Mouse (Mus musculus): Measurements from ENCODE around the gene Ptpre.

The Ptpre gene

GRCm38 (mm10) chr7:135578715-135579325 is 41.5 kb downstream of the Ptpre start:
- DNase-seq (ENCODE audit: low spot score), result no peak

DNA sequence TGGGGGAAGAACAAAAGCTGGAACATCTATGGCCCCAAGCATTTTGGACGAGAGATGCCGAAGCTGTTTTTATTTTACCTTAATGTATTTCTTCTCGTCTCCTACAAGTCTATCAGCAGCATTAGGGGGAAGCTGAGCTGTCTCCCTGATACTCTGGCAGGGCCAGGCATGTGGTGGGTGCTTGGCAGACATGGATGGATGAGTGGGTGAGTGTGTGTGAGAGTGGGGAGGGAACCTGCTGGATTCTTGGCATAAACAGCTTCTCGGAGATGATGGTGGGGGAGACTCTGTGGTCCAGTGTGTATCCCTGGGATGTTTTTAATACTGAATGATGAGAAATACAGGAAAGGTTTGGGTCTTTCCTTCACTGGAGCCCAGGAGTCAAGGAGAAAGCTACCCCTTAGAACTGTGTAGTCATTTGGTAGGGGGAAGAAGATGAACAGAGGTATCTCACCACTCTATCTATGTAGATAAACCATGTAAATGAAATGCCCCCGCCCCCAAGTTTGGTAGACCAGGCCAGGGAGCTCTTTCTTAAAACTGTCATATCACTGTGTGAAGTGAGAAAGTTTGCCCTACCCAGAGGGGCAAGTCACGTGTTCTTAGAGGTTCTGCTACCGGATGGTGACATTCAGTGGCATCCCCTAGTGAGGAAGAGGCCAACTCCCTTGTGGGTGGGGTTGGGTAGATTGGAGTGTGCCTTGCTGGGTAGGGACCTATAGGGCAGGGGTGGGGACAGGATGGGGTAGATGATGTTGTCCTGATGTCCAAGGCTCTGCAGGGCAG is 43.2 kb downstream of the Ptpre start:
- no peak for DNase-seq (ENCODE audit: low spot score)

- DNase-seq (ENCODE audit: low spot score), result no peak
These were observed 43.8 kb downstream of the Ptpre start for GRCm38 (mm10) chr7:135581128-135581527.

GRCm38 (mm10) chr7:135585125-135585687 is 47.9 kb downstream of the Ptpre start:
- DNase-seq (ENCODE audit: low spot score), result no peak

DNA sequence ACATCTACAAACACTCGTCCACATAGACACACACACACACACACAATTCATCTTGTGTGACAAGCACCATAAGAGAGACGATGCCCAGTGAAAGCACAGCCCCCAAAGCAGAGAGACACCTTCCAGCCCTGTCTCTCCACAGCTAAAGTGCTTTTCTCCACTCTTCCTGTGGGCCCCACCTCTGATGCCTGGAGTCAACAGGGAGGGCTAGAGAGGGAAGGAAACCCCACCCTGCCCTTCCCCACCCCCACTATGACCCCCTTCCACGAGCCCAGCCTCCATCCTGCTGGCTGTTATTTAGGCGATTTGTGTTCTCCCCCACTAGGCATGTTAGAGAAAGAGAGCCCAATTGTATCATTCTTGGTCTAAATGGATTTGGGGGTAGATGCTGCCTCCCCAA is 49.1 kb downstream of the Ptpre start:
- DNase-seq (ENCODE audit: low spot score), result no peak

- no peak for DNase-seq (ENCODE audit: low spot score)
These were observed 50.7 kb downstream of the Ptpre start for GRCm38 (mm10) chr7:135587821-135588575.

- DNase-seq (ENCODE audit: low spot score), result no peak
These were observed 51.5 kb downstream of the Ptpre start for GRCm38 (mm10) chr7:135588620-135589309.

GRCm38 (mm10) chr7:135591461-135591860 is 54.2 kb downstream of the Ptpre start:
- DNase-seq (ENCODE audit: low spot score), result no peak

DNA sequence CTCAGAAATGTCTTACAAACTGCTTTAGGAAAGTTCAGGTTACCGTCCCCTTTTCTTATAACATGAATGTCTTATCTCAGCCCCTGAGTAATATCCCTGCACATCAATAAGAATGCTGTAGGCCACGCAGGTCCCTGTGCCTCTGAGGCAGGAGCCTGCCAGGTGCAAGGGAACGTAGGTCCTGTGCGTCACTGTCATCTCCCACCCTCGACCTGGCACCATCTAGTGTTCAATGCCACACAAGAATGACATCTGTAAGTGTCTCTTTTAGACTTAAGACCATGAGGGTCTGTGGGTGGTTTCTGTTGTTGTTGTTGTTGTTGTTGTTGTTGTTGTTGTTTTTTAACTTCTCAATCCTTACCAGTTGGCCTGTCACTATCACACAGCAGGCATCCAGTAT is 56.0 kb downstream of the Ptpre start:
- no peak for DNase-seq (ENCODE audit: low spot score)

GRCm38 (mm10) chr7:135593825-135594224 is 56.5 kb downstream of the Ptpre start:
- no peak for DNase-seq (ENCODE audit: low spot score)

DNA sequence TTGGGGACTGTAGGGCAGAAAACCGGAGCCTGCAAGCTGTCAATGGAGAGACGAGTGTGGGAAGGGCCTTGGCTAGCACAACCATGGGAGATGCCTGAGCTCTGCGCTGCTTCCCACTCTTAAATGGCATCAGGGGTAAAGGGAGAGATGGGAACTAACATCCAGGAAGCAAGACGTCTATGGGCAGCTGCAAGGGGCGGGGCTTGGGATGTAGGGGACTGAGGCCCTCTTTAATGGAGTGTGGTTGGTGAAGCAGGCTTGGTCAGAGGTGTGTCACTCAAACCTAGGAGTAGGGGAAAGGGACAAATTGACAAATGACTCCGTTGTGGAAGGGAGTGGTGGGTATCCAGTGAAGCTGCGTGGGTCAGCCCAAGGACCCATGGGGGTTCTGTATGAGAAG is 57.4 kb downstream of the Ptpre start:
- no peak for DNase-seq (ENCODE audit: low spot score)

DNA sequence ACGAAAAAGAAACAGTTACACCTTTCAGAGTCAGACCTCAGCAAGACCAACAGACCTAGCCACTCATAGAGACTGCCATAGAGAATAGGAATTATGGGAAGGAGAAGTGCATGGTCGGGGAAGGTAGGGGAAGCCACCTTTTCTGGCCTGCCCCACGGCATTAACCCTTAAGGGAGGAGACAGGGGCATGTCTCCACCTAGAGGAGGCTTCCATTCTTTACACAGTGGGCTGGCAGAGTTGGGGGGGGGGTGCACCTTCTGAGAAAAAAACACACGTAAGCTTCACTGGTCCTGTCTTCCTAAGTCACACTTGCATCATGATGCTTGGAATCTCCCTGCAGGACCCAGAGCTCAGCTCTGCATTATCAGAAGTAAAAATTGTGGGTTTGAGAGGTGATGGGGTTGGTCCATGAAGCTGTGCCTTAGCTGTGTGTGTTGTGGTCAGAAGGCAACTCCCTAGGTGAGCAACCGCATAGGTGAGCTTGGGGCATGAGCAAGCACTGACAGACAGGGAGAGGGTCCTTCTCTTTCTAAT is 58.4 kb downstream of the Ptpre start:
- no peak for DNase-seq (ENCODE audit: low spot score)

- no peak for DNase-seq (ENCODE audit: low spot score)
These were observed 59.7 kb downstream of the Ptpre start for GRCm38 (mm10) chr7:135597006-135597405.

GRCm38 (mm10) chr7:135597604-135598289 is 60.5 kb downstream of the Ptpre start:
- no peak for DNase-seq (ENCODE audit: low spot score)

DNA sequence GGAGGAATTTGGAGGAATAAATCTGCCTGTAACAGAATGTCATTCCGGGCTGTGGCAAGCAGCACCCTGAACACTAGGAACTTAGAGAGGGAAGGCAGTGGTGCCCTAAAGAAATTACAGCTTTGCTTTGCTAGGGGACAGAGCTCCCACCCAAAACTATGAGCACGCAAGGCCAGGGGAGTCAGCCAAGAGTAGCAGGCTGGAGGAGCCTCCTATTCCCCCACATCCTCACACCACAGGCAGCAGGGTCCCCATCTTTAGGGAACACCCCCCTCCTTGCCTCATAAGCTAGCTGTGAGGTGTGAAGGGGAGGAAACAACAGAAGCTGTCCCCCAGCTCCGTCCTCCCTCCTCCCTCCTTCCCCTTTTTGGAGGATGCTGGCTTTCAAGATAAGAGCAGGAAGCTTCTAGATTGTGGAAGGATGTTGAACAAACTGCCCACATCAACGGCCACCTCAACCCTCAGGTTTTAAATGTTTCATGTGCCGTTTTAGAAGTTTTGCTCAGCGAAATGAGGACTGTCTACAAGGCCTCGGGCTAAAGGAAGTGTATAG is 61.1 kb downstream of the Ptpre start:
- DNase-seq (ENCODE audit: low spot score), result no peak

- DNase-seq (ENCODE audit: low spot score), result no peak
These were observed 62.8 kb downstream of the Ptpre start for GRCm38 (mm10) chr7:135600076-135600475.

DNA sequence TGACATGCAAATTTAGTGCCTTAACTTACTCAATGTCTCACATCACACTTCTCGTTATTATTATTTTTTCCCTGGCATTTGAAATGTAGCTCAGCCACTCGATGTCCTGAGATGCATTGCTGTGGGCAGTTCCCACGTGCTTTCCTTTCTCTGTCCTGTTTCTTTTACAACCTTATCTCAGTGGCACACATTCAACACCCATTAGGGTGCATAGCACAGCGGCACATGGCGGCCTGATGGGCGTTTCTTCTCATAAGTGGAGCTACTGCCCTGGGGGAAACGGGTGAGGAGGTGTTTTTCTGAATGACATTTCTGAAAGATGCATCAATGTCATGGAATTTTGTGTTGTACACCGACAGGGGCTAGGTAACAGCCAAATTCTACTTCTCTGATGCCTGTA is 64.3 kb downstream of the Ptpre start:
- no peak for DNase-seq (ENCODE audit: low spot score)

GRCm38 (mm10) chr7:135602265-135602664 is 65.0 kb downstream of the Ptpre start:
- DNase-seq (ENCODE audit: low spot score), result no peak

DNA sequence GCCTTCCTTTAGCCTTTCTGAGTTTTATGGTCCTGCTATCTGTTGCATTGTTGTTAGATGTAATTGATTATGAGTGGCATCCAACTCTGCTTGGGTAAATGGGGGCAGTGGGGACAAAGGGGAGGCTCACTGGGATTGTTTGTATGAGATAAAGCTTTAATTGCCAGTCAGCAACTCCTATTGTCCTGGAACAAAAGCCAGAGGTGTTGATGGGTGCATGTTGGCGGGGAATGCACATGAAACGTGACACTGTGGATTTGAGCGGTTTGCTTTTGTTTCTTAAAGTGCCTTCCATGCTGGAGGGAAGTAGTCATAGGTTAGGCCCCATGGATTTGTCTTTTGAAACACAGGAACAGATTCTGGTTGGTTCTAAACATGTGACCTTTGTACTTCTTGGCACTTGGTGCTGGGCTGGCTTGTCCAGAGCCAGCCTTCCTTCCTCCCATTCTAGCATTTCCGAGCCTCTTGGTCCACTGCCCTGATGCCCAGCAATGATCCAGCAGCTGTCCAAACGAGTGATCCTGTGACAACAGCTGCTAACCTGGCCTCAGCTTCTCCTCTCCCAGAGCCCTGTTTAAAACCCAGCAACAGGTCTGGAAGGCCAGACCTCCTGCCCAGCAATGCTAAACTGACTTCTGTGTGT is 65.7 kb downstream of the Ptpre start:
- DNase-seq (ENCODE audit: low spot score), result peak; percentile 71
